Mouse (Mus musculus): Measurements from ENCODE around the gene Nprl3. TPM values are rescaled to one million over a fixed set of nuclear protein-coding genes. Genes with fewer than 3 reads are reported as not detected.

Nprl3 gene
- polyA plus RNA-seq, 1 experiment from 2014 or later: 31.0 TPM

DNA sequence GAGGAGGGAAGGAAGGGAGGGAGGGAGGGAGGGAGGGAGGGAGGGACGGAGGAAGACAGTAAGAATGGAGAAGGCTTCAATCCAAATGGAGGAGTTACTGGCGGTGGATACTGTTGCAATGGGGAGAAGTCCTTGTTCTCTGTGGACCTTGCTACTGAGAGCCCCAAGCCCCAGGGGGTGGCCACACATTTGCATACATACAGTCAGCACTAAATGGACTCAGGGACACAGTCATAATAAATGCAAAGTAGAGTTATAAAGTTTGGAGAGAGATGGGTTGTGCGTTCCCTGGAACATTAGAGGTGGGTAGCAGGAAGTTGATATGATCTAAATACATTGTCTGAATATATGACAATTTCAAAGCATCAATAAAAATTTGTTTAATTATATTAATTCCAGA, 81.5 kb downstream of the Nprl3 start:
- no peak for ATAC-seq (replicated peaks; ENCODE audit: low FRiP score)
- Histone ChIP-seq H3K27me3 (replicated peaks; ENCODE audit: control insufficient read depth, insufficient read depth, low read length) (no peaks in the 10 kb centered on the region), H3K9me3 (ENCODE audit: control insufficient read depth, low read length) (no peaks in the 10 kb centered on the region), H3K27ac (ENCODE audit: low read depth, low read length) (no peak overlapping the region), H3K9ac (ENCODE audit: low read depth, low read length) (no peak overlapping the region), H3K4me1 (replicated peaks; ENCODE audit: control insufficient read depth, insufficient read depth, low read length) (no peaks in the 10 kb centered on the region), H3K4me3 (ENCODE audit: low read depth, low read length) (no peak overlapping the region), H3K36me3 (ENCODE audit: control insufficient read depth, insufficient read depth, low read length) (no peaks in the 10 kb centered on the region), H3K4me2 (no peak overlapping the region)
- no peak for DNase-seq (ENCODE audit: low spot score)
- 80% methylated on average over 3 of the region's 3 CpGs for WGBS

DNA sequence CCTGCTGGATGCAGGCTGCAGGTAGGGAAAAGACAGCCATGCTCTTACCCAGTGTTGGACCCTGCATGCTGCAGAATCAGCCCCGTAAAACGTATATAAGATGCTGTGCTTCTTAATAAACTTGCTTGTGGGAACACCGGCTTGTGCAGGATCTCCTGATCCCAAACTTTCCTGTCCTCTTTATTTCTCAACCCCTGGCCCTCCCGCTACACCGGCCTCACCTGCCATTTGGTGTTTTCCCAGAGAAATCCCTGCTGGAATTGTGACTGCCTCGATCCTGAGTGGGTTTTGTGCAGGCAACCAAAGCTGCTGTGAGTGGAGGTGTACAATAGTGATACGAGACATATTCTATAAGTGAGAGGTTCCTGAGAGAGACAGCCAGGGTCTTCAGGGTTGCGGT, 83.0 kb downstream of the Nprl3 start:
- no peak overlapping the region for H3K4me2 ChIP-seq
- H3K4me1 ChIP-seq (replicated peaks; ENCODE audit: control insufficient read depth, insufficient read depth, low read length): no peaks in the 10 kb centered on the region
- no peaks in the 10 kb centered on the region for H3K27me3 ChIP-seq (replicated peaks; ENCODE audit: control insufficient read depth, insufficient read depth, low read length)
- ATAC-seq (replicated peaks; ENCODE audit: low FRiP score) (no peak), DNase-seq (ENCODE audit: low spot score) (no peak)
- H3K27ac ChIP-seq (ENCODE audit: low read depth, low read length): no peak overlapping the region
- WGBS: 87% methylated on average over 8 of the region's 8 CpGs
- no peaks in the 10 kb centered on the region for H3K36me3 ChIP-seq (ENCODE audit: control insufficient read depth, insufficient read depth, low read length)
- no peak overlapping the region for H3K4me3 ChIP-seq (ENCODE audit: low read depth, low read length)
- no peak overlapping the region for H3K9ac ChIP-seq (ENCODE audit: low read depth, low read length)
- H3K9me3 ChIP-seq (ENCODE audit: control insufficient read depth, low read length): no peaks in the 10 kb centered on the region

- H3K36me3 ChIP-seq (ENCODE audit: control insufficient read depth, insufficient read depth, low read length): no peaks in the 10 kb centered on the region
- no peak overlapping the region for H3K27ac ChIP-seq (ENCODE audit: low read depth, low read length)
- no peaks in the 10 kb centered on the region for H3K27me3 ChIP-seq (replicated peaks; ENCODE audit: control insufficient read depth, insufficient read depth, low read length)
- ATAC-seq (replicated peaks; ENCODE audit: low FRiP score) (no peak), DNase-seq (ENCODE audit: low spot score) (peak; percentile 68)
- no peak overlapping the region for H3K9ac ChIP-seq (ENCODE audit: low read depth, low read length)
- H3K4me2 ChIP-seq: no peak overlapping the region
- 42% methylated on average over 25 of the region's 25 CpGs for WGBS
- H3K4me3 ChIP-seq (ENCODE audit: low read depth, low read length): no peak overlapping the region
- H3K9me3 ChIP-seq (ENCODE audit: control insufficient read depth, low read length): no peaks in the 10 kb centered on the region
- no peaks in the 10 kb centered on the region for H3K4me1 ChIP-seq (replicated peaks; ENCODE audit: control insufficient read depth, insufficient read depth, low read length)
Observed at GRCm38 (mm10) chr11:32181973-32182868, 85.3 kb downstream of the Nprl3 start.

DNA sequence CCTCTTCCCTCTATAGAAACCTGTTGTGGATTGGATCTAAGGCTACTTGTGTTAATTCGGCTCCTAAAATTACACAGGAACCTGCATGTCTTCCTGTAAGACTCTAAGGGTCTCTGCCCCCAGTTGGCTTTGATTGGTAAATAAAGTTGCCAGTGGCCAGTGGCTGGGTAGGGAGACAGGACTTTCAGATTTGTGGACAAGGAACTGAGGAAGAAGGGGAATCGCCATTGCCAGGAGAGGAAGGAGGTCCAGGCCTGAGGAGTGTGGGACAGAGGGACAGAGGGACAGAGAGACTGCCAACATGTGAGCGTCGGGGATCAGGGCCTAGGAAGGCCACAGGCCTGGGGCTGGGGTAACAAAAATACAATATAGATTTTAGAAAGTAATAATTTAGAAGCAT, 86.3 kb downstream of the Nprl3 start:
- no peaks in the 10 kb centered on the region for H3K36me3 ChIP-seq (ENCODE audit: control insufficient read depth, insufficient read depth, low read length)
- H3K4me2 ChIP-seq: no peak overlapping the region
- H3K27me3 ChIP-seq (replicated peaks; ENCODE audit: control insufficient read depth, insufficient read depth, low read length): no peaks in the 10 kb centered on the region
- ATAC-seq (replicated peaks; ENCODE audit: low FRiP score) (no peak), DNase-seq (ENCODE audit: low spot score) (no peak)
- H3K9me3 ChIP-seq (ENCODE audit: control insufficient read depth, low read length): no peaks in the 10 kb centered on the region
- no peak overlapping the region for H3K4me3 ChIP-seq (ENCODE audit: low read depth, low read length)
- no peak overlapping the region for H3K27ac ChIP-seq (ENCODE audit: low read depth, low read length)
- 77% methylated on average over 4 of the region's 4 CpGs for WGBS
- H3K4me1 ChIP-seq (replicated peaks; ENCODE audit: control insufficient read depth, insufficient read depth, low read length): no peaks in the 10 kb centered on the region
- H3K9ac ChIP-seq (ENCODE audit: low read depth, low read length): no peak overlapping the region

DNA sequence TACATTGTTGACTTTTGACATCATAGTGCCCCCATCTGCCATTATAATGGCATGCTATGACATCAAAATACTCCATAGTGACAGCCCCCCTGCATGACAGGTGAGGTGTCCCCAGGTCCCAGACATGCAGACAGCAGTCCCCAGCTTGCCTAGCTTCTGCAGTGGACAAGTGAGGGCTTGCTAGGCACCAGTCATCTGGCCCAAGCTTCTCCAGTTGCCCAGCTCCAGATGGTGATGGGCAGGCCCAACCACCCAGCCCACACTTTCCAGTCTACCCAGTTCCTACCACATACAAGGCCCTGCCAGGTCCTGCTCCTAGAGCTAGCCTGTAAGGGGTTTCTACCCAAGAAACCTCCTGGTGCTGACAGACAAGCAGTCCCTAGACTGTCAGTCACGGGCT, 89.0 kb downstream of the Nprl3 start:
- 85% methylated on average over 1 of the region's 1 CpGs for WGBS
- Histone ChIP-seq H3K4me2 (no peak overlapping the region), H3K27ac (ENCODE audit: low read depth, low read length) (no peak overlapping the region), H3K4me1 (replicated peaks; ENCODE audit: control insufficient read depth, insufficient read depth, low read length) (no peaks in the 10 kb centered on the region), H3K9ac (ENCODE audit: low read depth, low read length) (no peak overlapping the region), H3K4me3 (ENCODE audit: low read depth, low read length) (no peak overlapping the region), H3K36me3 (ENCODE audit: control insufficient read depth, insufficient read depth, low read length) (no peaks in the 10 kb centered on the region), H3K27me3 (replicated peaks; ENCODE audit: control insufficient read depth, insufficient read depth, low read length) (no peaks in the 10 kb centered on the region), H3K9me3 (ENCODE audit: control insufficient read depth, low read length) (no peaks in the 10 kb centered on the region)
- ATAC-seq (replicated peaks; ENCODE audit: low FRiP score) (no peak), DNase-seq (ENCODE audit: low spot score) (no peak)

Other genes with a start within 250 kb of the Nprl3 start
- 0.53 and 0.62 TPM in 2 replicates for gene Il9r, start 67.4 kb downstream of the Nprl3 start, polyA plus RNA-seq (2014; fragmentation: Nextera tagmentation; extraction: Ambion mirVana)
- 96.7 and 114 TPM in 2 replicates for gene Snrnp25, start 62.3 kb downstream of the Nprl3 start, polyA plus RNA-seq (2014; fragmentation: Nextera tagmentation; extraction: Ambion mirVana)
- 16.9 and 19.1 TPM in 2 replicates for gene Rhbdf1, start 45.4 kb downstream of the Nprl3 start, polyA plus RNA-seq (2014; fragmentation: Nextera tagmentation; extraction: Ambion mirVana)
- 29.6 and 30.8 TPM in 2 replicates for gene Mpg, start 41.2 kb downstream of the Nprl3 start, polyA plus RNA-seq (2014; fragmentation: Nextera tagmentation; extraction: Ambion mirVana)
- gene Hba-x, start 8.7 kb upstream of the Nprl3 start, polyA plus RNA-seq (2014; fragmentation: Nextera tagmentation; extraction: Ambion mirVana): 4,144 and 4,673 TPM in 2 replicates
- gene Hba-a1, start 15.8 kb upstream of the Nprl3 start, polyA plus RNA-seq (2014; fragmentation: Nextera tagmentation; extraction: Ambion mirVana): 12,698 and 12,741 TPM in 2 replicates
- gene Hbq1b, start 19.3 kb upstream of the Nprl3 start, polyA plus RNA-seq (2014; fragmentation: Nextera tagmentation; extraction: Ambion mirVana): 43.6 and 45.8 TPM in 2 replicates
- gene Hba-a2, start 28.8 kb upstream of the Nprl3 start, polyA plus RNA-seq (2014; fragmentation: Nextera tagmentation; extraction: Ambion mirVana): 25,282 and 25,421 TPM in 2 replicates
- gene Hbq1a, start 32.4 kb upstream of the Nprl3 start, polyA plus RNA-seq (2014; fragmentation: Nextera tagmentation; extraction: Ambion mirVana): 0.47 and 0.92 TPM in 2 replicates
- gene Sh3pxd2b, start 80.1 kb upstream of the Nprl3 start, polyA plus RNA-seq (2014; fragmentation: Nextera tagmentation; extraction: Ambion mirVana): 7.4 and 8.2 TPM in 2 replicates
- 21.1 and 23.2 TPM in 2 replicates for gene Ubtd2, start 187.7 kb upstream of the Nprl3 start, polyA plus RNA-seq (2014; fragmentation: Nextera tagmentation; extraction: Ambion mirVana)